Mouse (Mus musculus) brain, embryonic 14.5 days (tissue): ENCODE data around the gene Ush1c.

ENCODE experiments used
- CTCF ChIP-seq: fragments of 200-500 bp; IDR thresholded peaks from 2 replicates; pipeline ENCODE4 v1.5.1; 2012; ENCODE audit warnings: inconsistent platforms, mild to moderate bottlenecking, moderate library complexity, borderline replicate concordance; ENCODE audit not compliant: insufficient read depth, insufficient read length; ENCODE audit errors: extremely low read depth
- POLR2A ChIP-seq: fragments of 200-500 bp; IDR thresholded peaks from 2 replicates; pipeline ENCODE4 v1.6.1; 2012; ENCODE audit warnings: mild to moderate bottlenecking, inconsistent platforms, borderline replicate concordance; ENCODE audit not compliant: poor library complexity, insufficient read depth, insufficient read length, severe bottlenecking; ENCODE audit errors: extremely low read depth

- no peak for TF ChIP-seq CTCF
- TF ChIP-seq POLR2A, result no peak
Observed at GRCm38 (mm10) chr7:46195356-46195755, 42.9 kb downstream of the Ush1c start.
